Mouse (Mus musculus): ENCODE measurements around the gene 2310057M21Rik. TPM values are rescaled to one million over a fixed set of nuclear protein-coding genes. Genes with fewer than 3 reads are reported as not detected.

2310057M21Rik gene
- total RNA-seq (2021), result 10 to 100 TPM; 15.0 to 17.5 TPM
- long read RNA-seq, experiment 1, full-length matches to known transcripts, result 7 of 12 reads
- long read RNA-seq, experiment 1, partial matches to known transcripts, result 2 of 12 reads
- long read RNA-seq, experiment 1, other reads (novel, unspliced or antisense), result 3 of 12 reads
- long read RNA-seq, experiment 2, full-length matches to known transcripts, result 1 of 4 reads
- long read RNA-seq, experiment 2, partial matches to known transcripts, result 2 of 4 reads
- long read RNA-seq, experiment 2, other reads (novel, unspliced or antisense), result 1 of 4 reads

DNA sequence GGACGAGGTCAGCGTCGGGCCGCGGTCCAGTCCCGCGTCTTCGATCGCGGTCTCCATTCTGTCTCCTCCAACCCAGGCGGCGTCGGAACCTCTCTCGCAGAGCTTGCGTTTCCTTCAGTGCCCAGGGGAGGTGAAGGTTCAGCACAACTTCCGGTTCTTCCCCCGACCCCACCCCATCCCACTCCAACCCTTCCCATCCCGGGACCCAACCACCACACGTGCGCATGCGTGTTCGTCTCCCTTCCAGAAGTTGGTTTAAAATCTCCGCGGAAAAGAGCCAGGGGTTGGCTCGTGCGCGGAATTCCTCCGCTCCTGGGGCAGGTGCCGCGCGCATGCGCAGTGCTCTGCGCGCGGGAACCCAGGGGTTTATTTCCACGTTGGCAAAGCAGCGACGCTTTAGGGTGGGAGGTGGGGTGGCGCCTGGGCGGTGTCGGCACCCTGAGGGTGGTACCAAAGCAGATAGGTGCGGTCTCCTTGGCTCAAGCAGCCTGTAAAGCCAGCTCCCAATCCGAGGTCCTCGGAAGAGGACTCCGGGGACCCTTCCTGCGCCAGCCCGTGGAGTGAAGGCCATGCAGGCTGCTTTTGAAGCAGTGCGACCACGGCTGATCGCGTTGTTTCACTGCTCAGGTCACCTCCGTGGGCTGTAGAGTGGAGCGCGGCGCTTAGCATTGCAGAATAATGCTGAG lies at the start of gene 2310057M21Rik:
Gene 2310057M21Rik (minus strand): TSS at position 145 of the 686 bp plus-strand sequence.
- DNase-seq, result peak; percentile 96 to 97

DNA sequence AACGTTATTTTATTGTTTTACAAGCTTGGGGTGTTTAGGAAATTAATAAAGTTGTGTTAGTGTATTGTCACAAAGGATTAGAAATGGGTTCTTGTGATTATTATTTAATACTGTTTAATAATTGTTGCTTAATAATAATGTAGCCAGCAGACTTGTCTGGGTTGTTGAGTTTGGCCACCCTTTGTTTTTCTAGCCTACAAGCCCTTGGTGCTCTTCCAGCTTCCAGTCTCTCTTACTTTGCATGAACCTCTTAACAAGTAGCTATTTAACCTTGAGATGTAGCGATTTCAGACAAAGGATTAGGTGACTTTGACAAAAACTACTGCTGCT lies 49.3 kb upstream of the 2310057M21Rik start:
- DNase-seq, result no peak

DNA sequence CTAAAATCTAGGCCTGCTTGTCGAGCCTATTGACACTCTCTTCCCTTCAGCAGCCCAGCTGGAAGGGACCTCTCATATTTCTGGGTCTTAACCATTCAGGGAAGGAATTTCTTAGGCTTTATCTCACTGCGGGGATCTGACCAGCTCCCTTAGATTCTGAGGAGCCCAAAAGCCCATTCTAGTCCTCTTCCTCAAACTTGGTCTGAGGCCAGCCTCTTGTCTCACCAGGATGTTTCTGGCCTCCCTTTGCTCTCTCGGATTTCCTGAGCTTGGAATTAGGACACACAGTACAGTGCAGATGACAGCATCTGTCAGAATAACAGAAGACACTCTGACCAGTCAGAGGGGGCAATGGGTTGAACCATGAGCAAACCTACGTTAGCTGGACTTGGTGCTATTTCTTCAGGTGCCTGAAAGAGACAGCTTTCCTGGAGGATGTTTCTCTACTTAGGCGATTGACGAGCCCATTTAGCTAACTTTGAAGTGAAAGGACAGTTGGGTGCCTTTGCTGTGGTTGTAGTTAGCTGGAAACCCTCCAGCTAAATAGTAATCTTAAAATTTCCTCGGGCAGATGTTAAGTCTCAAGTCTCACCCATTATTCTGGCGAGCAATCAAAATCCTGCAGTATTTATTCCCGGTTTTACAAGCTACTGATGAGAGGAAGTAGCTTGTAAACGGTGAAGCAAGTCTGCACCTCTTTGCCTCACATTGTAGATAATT lies 48.8 kb upstream of the 2310057M21Rik start:
- peak; percentile 57 to 61 for DNase-seq

DNA sequence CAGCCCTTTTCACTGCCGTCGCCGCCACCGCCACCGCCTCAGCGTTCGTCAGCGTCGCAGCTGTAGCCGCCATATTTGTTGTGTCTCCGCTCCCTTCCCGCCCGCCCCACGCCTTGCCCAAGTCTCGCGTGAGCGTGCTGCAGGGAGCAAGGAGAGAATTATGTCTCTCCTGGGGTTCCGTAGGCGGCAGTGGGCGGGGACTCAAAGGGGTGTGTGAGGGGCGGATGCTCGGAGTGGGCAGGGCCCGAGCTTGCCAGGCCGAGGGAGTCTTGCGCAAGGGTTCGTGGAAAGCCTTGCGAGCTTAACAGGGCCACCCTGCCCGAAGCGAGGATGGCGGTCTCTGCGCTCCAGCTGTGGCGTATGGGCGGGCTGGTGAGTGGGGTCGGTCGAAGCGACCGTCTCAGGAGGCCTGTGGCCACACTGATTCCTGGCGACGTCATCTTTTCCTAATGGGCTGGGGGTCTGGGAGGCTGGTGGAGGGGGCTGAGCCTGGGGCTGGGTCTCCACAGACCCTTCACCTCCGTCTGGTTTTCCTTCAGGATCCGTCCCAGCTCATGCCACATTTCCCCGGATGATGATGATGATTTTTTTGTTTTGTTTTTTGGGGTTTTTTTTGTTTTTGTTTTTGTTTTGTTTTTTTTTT lies 48.0 kb upstream of the 2310057M21Rik start, which contains the start of the genes Ikzf5 and Acadsb:
Gene Ikzf5 (minus strand): TSS at position 106 of the 643 bp plus-strand sequence.
Gene Acadsb (plus strand): TSS at position 186 of the 643 bp plus-strand sequence.
- peak; percentile 100 for DNase-seq

DNA sequence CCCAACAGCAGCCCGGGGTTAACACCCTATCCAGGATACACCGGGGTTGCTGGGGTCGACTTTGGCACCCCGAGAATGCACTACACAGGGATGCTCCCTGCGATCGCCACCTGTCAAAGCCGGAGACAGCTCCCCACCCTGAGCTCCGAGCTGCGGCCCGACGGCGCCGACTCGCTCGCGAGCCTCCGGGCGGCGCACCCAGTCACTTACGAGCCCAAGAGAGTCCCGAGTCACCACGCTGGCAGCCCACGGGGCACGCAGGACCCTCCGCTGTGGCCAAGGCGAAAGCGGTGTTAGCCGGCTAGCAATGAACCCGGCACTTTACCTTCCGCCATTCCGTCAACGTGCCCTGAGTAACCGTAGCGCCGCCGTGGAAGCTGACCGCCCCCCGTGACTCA lies 47.4 kb upstream of the 2310057M21Rik start:
- no peak for DNase-seq

DNA sequence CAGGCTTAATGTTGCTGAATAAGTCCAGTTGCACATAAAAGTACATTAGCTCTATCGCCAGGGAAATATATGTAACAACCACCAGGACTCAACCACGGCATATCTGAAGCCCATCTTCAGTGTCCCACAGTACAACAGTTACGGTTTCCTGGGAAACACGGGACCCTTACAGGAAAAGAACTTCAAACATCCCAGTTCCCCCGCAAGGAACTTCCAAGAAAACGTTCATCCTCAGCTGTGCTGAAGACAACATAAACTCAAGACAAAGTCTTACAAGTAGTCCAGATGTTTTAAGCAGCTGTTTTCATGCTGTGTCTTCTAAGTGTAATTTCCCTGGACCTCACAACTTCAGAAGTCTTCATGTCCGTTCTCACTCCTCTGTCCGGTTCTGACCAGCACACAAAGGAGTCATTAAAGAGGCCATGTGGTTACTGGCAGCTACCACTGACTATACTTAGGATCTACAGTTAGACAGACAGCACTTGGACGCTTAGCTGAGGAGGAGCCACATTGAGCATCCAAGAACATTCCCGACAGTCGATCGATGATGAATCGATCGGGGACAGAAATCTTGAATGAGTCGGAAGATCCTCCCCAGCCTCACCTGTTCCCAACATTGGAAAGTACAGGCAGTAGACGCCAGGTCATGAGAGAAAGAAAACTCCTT lies 46.9 kb upstream of the 2310057M21Rik start:
- DNase-seq, result peak in 1 of 2 experiments; percentile 16

DNA sequence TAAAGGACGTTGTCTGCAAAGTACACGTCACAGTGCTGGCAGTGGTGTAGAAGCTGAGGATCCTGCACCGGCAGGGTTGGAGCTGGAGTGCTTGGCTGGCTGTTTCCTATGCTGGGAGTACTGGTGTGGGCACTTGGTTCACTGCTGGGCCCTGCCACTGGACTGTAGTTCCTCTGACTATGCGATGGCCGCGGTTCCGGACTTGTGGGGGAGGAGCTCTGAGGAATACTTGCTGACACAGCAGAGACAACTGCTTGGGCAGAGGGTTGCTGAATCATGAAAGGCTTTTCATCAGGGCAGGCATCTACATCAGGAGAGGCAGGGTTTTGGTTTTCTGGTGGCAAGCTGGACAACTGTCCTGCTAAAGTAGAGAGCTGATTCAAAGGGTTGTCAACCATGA lies 29.2 kb upstream of the 2310057M21Rik start:
- peak in 1 of 2 experiments; percentile 26 for DNase-seq

DNA sequence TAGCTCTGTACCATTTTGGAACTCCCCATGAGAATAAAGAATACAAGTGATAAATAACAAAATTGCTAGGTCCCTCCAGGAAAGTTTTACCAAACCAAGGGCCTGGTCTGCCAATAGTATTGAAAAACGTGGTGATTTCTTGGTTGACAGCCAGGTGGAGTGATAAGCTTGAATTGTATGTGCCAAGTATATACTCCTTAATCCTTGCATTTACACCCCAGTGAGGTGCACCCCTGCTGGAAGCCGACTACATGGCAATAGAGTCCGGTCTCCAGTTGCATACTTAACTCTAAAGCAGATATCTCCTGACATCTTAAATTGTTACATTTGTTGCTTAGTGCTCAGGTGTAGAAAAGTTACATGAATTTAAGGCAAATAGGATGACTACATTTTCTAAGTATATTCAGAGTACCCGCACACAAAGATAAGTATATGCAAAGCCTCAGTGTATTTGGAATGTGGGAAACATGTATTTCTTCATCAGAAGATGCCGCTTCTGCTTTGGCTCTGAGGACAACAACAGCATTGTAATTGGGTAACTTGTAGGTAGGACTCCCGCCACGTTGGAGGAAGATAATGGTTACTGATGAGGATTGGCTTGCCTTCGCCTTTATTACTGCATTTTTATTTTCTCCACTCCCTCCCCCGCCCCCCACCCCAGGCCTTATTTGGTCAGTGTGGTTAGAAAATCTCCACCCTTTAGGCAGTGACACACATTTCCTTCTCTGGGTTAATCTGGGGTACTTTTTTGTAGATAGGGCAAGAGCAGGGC lies 9.5 kb upstream of the 2310057M21Rik start:
- no peak for DNase-seq

DNA sequence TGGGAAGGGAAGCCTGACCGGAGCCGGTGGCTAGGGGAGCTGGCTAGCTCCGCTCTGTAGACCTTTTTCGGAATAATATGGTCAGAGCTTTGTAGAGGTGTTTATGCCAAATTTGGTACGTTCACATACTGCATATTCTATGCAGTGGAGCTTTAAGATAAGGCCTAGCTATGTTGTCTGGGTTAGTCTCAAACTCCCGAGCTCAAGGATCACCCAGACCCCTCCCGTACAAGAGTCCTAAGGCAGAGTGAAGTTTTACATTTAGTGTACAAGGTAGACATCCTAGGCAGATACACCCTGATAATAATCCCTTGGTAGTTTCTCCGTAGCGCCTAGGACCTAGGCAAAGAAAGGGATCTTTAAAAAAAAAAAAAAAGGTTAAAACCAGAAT lies 8.9 kb upstream of the 2310057M21Rik start:
- no peak for DNase-seq

DNA sequence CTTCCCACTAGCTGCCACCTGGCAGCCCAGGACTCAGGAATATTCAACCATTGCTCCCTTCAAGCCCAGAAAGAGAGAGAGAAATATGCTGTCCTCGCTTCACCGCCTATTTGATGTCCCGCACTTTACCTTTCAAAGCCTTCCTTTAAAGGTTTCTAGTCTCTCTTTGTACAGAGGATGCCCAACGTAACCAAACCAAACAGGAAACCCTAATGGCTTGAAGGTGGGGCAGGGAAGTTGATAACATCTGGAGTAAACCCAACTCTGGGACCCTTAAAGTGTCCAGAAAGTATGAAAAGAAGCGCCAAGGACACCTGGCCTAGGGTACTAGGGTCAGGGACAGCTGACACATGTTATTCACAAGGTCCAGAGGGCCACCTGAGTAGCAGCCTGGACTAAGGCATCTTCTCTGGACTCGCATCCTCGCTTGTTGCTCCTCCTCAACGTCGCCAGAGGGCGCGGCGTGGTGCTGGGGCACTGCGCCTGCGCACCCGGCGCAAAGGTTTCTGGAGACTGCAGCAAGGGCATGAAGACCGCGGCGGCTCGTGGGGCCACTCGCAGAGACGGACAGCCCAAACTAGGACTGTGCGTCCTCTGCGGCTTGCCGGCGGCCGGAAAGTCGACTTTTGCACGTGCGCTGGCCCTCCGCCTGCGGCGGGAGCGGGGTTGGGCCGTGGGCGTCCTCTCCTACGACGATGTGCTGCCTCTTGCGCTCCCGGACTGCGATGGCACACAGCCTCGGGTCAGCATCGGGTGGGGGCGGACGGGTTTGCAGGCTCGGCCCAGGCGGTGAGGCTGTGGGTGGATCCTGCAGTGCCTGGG lies 8.3 kb upstream of the 2310057M21Rik start, which contains the start of gene Pstk:
Gene Pstk (plus strand): TSS at position 494 of the 822 bp plus-strand sequence.
- peak; percentile 92 to 93 for DNase-seq

DNA sequence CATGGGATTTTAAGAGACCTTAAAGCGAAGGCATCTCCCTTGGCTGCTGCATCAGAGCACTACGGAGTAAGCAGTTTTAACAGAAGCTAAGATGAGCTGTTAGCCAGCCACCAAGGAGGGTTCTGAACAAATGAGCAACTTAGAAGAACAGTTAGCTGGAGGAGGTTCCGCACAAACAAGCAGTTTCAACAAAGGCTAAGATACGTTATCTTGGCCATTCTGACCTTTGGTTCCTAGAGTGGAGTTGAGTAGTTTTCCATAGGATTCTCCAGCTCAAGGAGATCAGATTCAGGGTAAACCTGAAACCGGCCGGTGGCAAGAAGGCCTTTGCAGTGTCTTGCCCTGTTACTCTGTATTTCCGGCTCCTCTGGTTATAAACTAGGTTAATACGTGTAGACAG lies 1.6 kb upstream of the 2310057M21Rik start:
- DNase-seq, result no peak

DNA sequence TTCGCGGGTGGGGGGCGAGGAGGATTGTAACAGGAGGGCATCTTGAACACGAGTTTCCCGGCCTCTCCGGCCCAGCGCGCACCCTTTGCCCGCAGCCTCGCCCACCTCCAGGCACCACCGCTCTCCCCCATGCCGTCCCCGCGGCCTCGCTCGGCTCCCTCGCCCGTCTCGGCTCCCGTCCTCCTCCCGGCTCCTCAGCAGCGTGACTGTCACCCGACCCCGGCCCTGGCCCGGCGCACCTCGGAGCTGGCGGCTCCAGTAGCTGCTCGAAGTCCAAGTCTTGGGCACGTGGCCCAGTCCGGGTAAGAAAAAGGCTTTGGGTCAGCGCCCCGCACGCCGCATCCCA lies 317 bp downstream of the 2310057M21Rik start:
- DNase-seq, result no peak

DNA sequence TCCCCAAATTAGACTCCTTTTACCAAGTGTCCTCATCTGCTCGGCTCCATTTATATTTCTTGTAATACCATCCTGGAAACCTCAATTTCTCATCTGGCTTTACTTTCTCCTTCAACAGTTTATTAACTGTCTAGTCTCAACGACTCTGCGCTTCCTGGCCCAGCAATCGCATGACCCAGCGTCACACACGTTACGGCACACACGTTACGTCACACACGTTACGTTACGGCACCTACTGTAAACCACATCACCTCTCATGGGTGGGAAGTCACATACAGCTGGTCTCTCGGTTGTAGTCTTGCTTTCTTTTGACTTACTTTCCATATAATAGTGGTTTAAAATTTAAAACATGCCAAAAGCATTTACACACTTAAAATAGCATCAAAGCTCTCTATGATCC lies 6.5 kb downstream of the 2310057M21Rik start:
- DNase-seq, result no peak

DNA sequence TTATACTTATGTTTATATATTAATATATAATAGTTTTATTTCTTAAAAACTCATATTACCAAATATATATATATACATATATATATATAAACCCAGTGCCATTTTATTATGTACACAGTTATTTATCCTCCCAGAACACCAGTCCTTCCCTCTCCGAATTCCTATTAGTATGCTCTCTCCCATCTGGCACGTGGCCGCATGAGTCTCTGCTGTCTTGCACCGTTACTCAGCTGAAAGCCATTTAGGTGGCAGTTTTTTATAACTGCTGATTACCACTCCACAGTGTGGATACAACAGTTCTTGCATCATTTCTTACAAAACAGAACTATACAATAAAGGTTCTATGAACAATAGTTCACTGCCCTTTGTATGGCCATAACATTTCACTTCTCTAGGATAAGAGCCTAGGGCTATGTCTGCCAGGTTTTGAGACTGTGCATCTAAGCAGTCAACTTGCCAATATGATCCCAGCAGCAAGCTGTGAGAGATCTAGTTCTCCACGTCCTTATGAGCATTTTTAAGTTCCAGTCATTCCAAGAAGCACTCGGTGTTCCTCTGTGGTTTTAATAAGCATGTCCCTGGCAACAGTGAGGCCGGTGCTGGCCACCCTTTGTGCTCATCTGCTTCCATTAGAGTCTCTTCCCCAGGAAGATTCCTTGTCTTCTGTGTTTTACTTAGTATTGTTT lies 16.6 kb downstream of the 2310057M21Rik start:
- DNase-seq, result no peak

DNA sequence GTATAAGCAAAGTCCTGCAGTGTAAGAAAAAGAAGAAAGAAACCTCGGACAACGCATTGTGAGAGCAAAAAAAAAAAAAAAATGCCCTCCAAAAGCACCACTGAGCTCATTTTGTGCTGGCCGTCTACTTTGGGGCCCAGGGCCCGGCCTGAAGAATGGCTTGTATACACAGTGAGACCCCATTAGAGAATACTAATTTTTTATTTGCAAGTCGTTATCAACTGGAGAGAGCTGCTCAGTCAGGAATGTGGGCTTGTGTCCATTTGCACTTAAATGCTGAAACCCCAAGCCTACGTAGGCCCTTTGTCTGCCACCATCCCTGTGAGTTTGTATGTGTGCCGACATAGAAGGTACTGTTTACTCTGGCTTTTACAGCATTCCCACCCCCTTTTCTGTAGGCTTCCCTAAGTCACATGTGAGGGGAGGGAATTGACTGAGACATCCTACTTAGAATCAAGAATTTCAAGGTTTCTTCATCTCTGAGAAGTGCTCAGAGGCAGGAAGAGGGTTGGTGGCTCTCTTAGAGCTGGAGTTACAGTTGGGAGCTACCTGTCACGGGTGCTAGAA lies 25.0 kb downstream of the 2310057M21Rik start:
- DNase-seq, result no peak

DNA sequence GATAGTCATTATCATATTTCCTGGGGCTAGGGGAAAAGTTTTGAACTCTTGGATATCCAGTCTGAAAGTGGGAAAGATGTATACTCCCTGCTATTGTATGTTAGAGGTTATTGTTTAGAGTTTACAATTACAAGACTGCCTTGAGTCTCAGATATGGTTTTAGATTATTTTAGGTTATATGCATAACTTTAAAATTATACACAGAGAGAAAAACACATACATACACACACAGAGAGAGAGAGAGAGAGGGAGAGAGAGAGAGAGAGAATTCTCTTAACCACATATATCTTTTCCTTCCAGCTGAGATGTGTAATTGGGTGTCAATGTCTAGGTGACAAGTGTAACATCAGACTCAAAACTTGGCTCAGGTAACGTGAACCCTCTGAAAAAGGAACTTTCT lies 29.0 kb downstream of the 2310057M21Rik start, which contains the start of gene Fam24a:
Gene Fam24a (plus strand): TSS at position 301 of the 400 bp plus-strand sequence.
- no peak for DNase-seq

DNA sequence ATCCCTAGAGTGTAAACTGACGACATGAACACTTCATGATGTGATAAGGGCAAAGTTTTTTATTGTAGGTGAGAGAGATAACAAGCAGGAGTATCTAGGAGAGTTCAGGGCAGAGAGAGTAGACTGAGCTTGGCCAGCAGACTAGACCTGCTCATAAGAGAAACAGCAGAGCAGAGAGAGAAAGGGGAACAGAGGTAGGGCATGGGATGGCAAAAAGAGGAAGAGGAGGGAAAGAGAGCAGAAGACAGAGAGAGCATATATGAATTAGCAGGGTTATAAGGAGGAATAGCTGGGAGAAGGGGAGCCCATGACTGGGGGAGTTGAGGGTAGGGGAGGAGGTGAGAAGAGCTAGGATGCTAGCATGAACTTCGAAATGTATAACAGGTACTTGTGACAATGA lies 30.9 kb downstream of the 2310057M21Rik start:
- no peak for DNase-seq

DNA sequence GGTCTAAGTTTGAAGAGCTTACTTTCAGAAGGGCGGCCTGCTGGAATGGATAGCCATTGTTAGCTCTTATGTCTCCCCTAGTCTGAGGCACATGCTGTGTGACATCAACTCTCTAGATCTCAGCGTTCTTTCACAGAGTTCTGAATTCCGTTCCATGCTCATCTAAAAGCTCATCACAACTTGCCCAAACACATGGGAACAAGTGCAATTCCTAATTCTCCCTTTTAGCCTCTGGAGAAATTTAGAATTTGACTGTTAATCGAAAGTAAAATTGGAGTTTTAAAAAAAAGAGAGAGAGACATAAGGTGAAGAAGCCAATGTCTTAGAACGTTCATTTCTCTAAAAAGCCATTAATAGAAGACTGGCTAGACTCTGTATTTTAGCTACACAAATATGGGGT lies 33.1 kb downstream of the 2310057M21Rik start, which contains the start of gene Fam24b:
Gene Fam24b (minus strand): TSS at position 101 of the 400 bp plus-strand sequence.
- no peak for DNase-seq

DNA sequence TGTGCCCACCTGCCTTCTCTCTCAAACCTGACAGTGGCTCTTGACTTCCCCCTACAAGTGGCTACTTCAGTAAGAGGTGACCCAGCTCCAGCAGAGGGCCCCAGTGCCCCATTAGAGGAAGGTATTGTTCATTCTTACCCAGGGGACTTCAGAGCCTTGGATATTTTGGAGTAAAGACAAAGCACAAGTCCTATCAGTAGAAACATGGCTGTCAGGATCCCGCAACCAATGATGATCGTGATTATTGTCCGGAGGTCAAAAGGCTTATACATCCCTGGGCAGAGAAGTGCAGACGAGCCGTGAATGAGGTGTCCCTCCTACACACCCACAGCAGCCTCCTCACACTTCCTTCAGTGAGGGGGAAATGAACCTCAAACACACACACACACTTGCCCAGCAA lies 35.5 kb downstream of the 2310057M21Rik start:
- no peak for DNase-seq

Data from heart, adult 18-20 months (tissue).